Mouse (Mus musculus): ENCODE results near the gene Lonp1.
"Not testable (repeated sequence)": the region's sequence is repeated elsewhere in the genome, so short reads cannot be mapped to it uniquely, and the experiment has no call there.

The Lonp1 gene

DNA sequence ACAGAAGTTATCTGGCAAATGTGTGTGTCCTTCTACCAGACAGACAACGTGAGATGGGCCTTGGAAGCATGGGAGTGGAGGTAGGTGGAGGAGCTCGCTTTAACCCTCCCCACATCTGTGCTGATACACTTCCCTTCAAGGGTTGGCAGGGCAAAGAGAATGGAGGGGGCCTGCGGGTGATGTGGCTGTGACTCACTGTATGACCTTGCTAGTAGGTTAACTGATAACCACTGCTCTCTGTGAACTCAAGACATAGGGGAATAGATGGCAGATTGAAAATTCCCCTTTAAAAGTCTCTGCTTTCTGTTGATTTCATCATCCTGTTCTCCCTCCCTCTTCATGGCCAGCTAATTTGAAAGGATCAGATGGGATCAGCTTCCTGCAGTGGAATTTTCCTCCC, 1.2 kb downstream of the Lonp1 start:
- DNase-seq (ENCODE audit: low read depth): peak; percentile 44

DNA sequence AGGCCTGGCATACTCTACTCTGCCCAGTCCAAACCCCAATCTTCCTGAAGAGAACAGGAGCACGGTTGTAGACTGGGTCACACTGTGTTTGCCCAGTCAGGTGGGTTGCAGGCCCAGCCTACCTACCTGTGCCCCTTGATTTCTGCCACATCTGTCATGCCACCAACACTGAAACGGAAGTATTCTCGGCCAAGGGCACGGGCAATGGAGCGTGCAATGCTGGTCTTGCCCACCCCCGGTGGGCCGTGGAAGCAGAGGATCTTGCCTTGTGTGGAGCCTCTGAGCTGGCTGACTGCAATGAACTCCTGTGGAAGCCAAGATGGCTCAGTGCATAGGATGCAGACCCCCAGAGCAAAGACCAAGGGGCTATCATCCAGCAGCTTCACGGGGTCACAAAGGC, 9.1 kb downstream of the Lonp1 start:
- DNase-seq (ENCODE audit: low read depth): no peak

DNA sequence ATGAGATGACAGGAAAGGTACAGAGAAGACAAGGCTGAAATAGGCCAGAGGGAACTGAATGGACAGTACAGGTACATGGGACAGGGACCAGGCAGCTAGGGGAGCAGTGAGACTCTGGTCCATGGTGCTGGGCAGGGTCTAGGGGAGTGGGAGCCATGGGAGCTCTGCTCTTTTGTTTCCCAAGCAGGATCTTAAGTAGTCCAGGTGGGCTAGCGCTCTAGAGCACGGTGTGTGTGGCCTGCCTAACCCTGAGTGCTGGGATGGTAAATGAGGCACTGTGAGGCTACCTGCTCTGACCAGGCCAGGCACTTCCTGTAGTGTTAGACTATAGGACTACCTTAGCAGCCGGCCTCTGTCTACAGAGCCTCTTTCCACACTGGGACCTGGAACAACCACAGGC, 10.0 kb downstream of the Lonp1 start:
- no peak for DNase-seq (ENCODE audit: low read depth)

DNA sequence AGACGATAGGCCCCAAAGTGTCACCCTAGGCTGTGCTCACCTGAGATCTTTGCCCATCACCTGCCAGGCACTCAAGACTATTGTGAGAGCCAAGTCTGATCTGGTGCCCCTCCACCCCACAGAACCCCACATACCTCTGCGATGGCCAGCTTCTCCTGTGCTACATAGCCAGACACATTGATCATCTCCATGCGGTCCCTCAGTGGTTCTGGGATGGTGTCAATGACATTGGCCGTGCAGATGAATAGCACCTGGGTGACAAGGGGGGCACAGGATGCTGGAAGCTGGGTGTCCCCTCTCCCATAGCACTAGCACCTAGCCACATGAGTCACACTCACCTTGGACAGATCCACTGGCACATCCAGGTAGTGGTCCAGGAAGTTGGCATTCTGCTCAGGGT, 10.9 kb downstream of the Lonp1 start:
- no peak for DNase-seq (ENCODE audit: low read depth)

DNA sequence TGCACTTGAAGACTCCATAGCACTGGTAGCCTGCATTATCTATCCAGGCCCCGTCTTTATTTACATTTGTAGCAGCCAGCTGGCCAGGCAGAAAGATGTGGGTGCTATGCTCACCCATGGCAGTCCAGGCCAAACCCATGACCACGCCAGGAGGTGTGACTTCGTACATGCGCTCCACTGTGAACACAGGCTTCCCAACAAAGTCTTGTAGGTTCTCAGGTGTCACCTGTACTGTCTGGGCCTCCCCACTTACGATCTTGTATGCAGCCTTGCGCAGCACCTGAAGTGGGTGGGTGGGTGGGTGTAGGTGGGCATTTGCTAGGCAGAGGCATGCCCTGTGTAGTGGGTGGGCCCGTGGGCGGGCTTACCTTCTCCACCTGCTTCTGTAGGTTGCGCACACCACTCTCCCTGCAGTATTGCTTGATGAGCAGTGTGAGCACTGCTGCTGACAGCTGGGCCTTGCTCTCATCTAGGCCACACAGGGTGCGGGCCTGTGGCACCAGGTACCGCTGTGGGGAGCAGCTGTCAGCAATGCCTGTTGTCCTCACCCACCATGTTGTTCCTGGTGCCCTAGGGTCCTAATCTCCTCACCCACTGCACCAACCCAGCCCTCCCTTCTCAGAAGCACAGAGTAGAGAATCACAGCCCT, 11.4 kb downstream of the Lonp1 start:
- DNase-seq (ENCODE audit: low read depth): no peak

DNA sequence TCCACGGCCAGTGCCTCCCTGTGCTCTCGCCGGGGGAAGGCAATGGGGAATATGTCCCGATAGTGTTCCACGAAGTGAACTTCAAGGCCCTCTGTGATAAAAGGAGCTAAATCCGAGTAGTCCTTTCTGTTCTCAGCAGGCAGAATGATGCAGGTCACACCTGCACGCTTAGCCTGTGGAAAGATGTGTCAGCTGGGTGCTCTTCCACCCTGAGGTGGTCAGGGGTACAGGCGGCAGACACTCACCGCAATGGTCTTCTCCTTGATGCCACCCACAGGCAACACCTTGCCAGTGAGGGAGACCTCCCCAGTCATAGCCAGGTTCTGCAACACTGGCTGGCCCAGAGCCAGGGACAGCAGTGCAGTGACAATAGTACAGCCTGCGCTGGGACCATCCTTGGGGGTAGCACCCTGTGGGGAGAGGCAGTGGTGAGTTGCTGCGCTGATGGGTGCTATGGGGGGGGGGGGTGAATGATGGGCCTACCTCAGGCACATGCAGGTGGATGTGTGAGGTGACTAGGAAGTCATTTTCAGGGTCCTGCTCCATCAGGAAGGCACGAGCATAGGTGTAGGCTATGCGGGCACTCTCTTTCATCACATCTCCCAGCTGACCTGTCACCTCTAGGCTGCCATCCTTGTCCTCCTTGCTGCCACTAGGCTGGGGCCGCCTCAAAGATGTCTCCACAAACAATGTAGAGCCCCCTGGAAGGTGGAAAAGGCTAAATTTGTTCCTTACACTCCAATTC, 12.1 kb downstream of the Lonp1 start:
- no peak for DNase-seq (ENCODE audit: low read depth)

DNA sequence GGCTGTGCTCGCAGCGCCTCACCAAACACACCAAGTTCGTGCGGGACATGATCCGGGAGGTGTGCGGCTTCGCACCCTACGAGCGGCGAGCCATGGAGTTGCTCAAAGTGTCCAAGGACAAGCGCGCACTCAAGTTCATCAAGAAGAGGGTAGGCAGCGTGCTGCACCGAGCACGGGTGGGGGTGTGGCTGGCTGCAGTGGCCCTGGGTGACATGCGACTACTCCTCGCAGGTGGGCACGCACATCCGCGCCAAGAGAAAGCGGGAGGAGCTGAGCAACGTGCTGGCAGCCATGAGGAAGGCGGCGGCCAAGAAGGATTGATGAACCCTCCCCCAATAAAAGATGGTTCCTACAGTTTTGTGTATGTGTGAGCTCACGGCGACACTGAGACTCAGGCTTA, 12.8 kb downstream of the Lonp1 start:
- not testable (repeated sequence) for DNase-seq (ENCODE audit: low read depth)

DNA sequence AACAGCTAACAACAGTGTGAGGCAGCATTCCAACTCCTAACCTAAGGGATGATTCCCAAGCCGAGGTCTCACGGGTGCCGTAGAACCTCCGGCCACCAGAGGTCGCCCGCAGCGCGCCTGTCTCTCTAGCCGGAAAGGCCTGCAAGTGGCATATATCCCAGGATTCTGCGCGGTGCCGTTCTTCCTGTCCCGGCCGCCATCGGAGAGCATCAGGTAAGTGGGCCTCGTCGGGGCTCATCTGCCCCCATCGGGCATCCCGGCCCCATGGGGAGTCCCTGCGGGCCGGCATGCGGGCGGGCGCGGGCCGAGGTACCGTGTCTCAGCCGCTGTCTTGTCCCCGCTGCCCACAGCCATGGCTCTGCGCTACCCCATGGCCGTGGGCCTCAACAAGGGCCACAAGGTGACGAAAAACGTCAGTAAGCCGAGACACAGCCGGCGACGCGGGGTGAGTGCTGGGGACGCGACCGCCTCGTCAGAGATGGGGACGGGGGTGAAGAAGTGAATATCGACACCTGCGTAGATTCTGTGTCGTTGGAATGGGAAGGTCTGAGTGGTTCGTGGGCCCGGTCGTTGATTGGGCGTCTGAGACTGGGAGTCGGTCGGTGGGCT, 13.3 kb downstream of the Lonp1 start, which contains the start of gene Rpl36:
Gene Rpl36 (plus strand): TSS at position 181 of the 609 bp plus-strand sequence.
- peak; percentile 81 for DNase-seq (ENCODE audit: low read depth)

DNA sequence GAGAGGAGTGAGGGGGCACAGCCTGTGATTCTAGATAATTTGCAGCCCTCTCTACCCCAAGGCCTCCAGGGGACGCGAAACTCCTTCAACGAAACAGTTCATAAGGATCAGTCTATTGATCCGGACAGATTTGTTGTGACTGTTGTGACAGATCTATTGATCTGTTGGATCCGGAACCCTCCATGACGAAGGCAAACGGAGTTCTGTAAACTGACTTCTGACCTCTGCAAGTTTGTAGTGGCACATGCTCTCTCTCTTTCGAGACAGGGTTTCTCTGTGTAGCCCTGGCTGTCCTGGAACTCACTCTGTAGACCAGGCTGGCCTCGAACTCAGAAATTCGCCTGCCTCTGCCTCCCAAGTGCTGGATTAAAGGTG, 14.1 kb downstream of the Lonp1 start:
- not testable (repeated sequence) for DNase-seq (ENCODE audit: low read depth)

DNA sequence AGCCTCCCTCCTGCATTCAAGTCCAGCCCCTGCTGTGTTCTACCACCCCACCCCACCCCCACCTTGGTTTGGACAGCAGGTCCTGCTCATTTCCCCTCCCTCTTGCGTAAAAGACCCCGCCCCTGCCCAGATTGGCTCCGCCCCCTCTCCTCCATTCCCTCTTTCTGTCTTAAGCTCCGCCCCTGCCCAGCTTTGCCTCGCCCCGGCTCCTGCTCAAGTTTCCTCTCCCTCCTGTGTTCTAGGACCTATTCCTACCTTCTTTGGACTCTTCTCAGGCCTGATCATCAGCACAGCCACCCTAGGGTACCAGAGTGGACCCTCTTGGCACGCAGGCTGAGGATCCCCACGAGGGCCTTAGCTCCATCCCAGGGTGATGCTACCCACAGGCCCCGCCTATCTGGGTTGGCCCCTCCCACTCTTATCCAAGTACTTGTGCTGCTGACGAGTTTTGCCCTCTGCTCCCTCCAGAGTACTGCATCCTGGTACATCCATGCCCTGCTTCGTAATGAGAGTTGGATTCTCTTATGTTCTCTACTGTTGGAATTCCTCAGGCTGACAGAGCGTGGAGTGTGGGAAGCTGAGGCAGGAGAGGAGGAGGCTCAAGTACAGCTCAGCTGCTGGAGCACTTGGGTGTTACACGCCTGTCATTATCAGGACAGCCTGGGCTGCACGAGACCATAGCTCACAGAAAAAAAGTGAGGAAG, 14.7 kb downstream of the Lonp1 start:
- peak; percentile 88 for DNase-seq (ENCODE audit: low read depth)

DNA sequence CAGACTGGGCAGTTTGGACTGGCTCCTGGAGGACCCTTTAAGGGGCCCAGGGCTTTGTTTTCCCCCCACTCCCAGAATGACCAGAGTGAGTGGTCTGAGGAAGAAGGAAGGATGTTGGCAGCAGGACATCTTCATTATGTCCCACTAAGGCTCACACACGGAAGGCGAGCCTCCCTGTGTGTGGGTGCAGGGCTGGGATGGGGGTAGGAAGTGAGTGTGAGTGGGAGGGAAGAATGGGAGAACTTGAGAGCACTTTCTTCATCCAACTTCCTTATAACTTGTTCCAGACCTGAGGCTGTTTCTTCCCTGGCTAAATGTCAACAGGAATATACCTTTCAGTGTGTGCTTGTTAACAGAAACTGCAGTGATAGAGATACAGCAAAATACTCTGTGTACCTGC, 15.4 kb downstream of the Lonp1 start:
- no peak for DNase-seq (ENCODE audit: low read depth)

DNA sequence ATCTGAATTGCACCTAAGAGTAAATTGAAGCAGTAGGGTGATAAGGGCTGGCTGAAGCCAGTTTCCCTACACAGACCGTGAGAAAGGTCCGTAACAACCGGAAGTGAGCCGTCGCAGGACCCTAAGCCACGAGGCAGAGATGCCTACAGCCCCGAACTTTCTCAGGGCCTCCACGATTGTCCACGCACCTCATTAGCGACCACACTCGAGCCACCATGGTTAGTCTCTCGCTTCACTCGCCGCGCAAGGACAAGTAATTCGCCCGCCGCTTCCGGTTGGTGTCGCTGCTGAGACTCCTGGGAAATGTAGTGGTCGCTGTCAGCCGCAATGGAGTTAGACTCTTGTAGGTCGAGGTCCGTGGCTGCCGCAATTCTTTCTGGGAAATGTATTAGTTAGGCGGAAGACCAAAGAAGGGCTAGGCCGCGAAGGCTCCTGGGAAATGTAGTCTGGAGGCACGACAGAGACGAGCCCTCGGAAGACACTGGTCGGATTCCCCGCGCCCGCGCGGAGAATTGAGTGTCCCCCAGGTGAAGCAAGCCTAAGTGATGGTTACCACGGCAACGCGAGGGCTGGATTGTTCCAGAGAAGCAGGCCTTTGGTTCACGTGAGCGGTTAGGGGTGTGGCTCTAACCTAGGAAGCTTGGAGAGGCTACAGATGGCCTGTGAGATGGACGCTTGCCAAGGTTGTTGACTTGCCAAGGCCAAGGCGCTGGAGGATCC, 17.1 kb downstream of the Lonp1 start, which contains the start of gene 2410015M20Rik:
Gene 2410015M20Rik (minus strand): TSS at position 320 of the 720 bp plus-strand sequence.
- DNase-seq (ENCODE audit: low read depth): peak; percentile 97

DNA sequence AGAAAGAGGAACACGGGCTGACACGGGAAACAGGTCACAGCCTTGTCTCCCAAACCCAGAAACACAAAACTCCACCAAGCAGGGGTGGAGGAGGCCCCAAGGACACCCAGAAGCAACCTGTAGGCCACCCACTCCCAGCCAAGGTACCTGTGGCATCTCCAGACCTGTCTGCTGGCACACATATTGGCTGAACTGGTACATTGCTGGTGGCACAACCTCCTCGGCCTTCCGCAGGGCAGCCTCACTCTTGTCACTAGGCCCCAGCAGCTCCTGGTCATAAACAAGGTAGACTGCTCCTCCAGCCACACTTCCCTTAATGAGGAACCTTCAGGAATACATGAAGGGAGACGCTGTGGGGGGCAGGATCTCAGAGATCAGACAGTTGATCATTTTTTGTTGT, 18.0 kb downstream of the Lonp1 start:
- no peak for DNase-seq (ENCODE audit: low read depth)

DNA sequence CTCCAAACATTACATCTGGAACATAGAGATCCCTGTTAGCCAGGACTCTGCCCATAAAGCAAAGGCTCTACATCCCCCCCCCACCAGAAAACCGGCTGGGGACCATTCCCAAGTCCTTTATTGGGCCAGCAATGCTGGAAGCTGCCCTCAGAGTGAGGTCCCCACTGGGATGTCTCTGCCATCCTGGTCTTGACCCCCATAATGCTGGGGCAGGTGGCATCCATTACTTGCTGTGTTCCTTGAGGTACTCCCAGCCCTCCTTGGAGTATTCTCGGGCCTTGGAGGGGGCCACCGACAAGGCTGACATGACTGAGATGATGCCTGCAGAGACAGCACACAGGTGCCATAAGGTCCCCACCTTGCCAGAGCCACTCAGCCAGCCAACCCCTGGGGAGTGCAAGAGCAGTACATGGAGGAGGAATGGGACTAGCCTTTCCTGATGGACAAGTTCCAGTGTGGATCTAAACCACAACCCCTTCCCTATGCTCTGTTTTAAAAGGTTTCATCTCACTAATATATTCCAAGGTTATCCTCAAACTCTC, 19.1 kb downstream of the Lonp1 start:
- DNase-seq (ENCODE audit: low read depth): no peak

DNA sequence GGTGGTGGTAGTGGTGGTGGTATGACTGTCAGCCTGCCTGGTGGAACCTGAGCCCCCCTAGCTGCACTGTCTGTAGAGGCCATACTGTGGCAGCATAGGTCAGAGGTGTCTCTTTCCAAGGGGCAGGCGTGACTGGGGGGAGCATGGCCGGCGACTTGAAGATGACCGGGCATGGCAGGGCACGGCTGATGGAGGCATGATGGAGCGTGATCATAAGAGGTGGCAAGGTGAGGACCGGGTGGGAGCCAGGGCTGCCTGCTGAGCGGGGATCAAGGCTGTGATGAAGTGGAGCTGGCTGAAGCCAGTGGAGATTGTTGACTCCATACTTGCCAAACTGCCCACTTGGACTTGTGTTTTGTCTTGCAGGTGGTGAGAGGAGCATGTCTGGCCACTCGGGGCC, 21.3 kb downstream of the Lonp1 start:
- DNase-seq (ENCODE audit: low read depth): no peak

DNA sequence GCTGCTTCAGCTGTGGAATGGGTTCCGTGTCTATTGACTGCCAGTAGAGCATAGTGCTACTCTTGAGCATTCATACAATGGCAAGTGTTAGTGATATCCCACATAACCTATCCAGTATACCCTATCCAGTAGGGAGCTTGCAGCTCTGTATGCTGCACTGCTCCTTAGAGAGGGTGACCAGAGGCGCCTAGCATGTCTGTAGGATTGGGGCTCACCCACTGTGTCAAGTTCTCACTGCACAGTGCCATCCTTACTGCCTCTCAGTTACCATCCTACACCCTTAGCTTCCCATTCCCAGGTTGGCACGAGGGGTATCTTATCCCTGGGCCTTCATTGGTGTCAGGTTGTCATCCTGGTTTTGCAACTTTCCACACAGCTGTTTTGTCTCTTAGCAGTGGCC, 22.3 kb downstream of the Lonp1 start:
- no peak for DNase-seq (ENCODE audit: low read depth)

DNA sequence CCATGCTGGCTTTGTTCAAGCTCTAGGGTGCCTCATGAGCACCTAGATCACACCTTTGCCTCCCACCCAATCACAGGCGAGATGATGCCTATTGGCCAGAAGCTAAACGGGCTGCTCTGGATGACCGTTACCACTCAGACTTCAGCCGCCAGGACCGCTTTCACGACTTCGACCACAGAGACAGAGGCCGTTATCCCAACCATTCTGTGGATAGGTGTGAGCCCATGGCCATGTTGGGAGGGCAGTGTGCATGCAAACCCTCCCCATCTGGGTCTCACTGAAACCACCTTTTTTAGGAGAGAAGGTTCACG, 22.7 kb downstream of the Lonp1 start:
- DNase-seq (ENCODE audit: low read depth): no peak

DNA sequence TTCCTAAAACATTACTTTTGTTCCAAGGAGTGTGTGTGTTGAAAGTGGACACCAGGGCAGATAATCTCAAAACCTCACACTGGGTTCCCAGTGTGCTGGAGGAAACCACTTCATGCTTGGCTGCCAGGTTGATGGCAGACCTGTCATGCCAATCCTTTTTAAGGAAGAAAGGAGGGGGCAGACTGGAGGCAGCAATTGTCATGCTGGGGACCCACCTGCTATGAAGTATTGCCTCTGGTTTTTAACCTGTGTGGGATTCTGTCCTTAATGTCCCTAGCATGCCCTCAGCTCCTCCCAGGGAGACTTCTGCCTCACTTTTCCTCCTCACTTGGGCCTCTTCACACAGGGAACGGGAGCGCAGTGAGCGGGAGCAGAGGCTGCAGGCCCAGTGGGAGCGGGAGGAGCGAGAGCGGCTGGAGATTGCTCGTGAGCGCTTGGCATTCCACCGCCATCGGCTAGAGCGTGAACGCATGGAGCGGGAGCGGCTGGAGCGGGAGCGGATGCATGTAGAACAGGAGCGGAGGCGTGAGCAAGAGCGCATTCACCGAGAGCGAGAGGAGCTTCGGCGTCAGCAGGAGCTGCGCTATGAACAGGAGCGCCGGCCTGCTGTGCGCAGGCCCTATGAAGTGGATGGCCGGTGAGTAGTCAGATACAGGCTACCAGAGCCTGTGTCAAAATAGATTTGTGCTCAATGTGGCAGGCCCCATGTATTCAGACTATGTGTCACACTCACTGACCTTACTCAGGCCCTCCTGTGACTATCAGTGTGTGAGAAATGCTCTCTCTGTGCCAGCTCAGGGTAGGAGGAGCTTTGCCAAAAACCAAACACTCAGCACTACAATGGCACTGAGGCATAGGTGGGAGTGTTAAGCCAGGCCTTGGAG, 23.3 kb downstream of the Lonp1 start:
- no peak for DNase-seq (ENCODE audit: low read depth)

DNA sequence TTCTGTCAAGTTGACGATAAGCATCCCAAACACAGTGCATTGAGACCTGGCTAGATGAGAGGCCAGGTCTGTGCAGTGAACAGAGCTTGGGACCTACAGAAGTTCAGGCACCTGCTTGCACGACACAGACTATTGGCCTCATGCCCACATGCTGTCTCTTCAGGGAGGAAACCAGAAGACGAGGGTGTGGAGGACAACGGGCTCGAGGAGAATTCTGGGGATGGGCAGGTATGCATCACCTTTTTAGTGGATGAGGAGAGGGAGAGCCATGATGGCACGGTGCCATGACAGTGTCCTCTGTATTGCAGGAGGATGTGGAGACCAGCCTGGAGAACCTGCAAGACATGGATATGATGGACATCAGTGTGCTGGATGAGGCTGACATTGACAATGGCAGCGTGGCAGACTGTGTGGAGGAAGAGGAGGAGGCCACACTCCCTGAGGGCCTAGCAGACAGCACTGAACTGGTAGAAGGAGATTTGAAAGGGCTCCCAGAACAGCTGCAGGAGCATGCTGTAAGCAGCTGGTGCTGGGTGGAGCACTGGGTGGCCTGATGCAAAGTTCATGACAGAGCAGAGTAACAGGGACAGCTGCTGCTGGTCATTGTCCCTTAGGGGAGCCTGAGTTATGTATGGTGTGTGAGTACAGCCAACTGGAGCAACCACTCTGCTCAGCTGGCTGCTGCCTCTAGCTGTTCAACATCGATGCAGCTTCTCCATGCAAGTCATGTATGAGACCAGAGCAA, 33.0 kb downstream of the Lonp1 start:
- no peak for DNase-seq (ENCODE audit: low read depth)

DNA sequence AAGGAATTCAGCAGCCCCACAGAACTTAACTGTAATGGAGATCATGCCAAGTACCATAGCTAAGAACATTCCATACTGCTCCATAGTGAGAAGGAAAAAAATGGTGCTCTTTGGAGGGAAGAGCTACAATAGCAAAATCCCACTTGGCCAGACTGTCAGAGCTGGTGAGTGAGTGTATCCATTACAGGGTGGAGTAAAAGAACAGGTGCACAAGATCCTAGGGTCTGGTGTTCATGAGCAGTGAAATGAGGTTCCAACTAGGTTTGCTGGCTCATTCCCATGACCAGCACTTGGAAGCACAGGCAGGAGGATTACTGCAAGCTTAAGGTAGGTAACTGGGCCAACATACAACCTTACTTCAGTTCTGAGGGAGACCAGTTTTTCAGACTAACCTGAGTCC, 34.1 kb downstream of the Lonp1 start:
- DNase-seq (ENCODE audit: low read depth): no peak
